Comparison of ENCODE assay signal across 19 mouse cellular contexts in the genomic region with DNA sequence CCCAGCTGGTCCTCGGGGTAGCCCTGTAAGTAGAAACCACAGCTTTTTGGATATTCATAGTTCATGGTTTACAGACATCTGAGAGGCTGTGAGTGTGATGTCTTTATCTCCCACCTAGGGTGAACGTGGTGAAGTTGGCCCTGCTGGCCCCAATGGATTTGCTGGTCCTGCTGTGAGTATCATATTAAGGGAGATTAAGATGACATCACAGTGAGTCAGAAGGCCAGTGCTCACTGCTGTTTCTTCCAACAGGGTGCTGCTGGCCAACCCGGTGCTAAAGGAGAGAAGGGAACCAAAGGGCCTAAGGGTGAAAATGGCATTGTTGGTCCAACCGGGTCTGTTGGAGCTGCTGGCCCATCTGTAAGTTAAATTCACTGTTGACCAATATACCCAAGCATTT. TPM values are rescaled to one million over a fixed set of nuclear protein-coding genes. Genes with fewer than 3 reads are reported as not detected.
DNase-seq lines count a peak whose midpoint lies in the region; ATAC-seq and TF ChIP-seq lines count a peak whose summit lies in the region.
"Had no signal": no experiment of that assay in that cellular context is flagged by ENCODE, and none has a peak within 500 bp of the region (broad histone marks: within the 10 kb centered on the region; RNA-seq: fewer than 3 reads in every experiment).

No protein-coding gene starts in this region.

- H3K9me3 ChIP-seq in forebrain, embryonic 13.5 days (replicated peaks): no peaks in the 10 kb centered on the region
- H3K9me3 ChIP-seq: forebrain, embryonic 15.5 days; heart, embryonic 15.5 days; hindbrain, embryonic 13.5 days; intestine, embryonic 15.5 days had no signal

- peak; percentile 52 for DNase-seq in adrenal gland, adult 2 months
- no peak for DNase-seq in adrenal gland, postnatal 14 days
- peak; percentile 81 for DNase-seq in heart, adult 11 months
- no peak for DNase-seq in heart, adult 8-10 months (ENCODE audit: low spot score)
- DNase-seq: adrenal gland, postnatal 10 days; cerebellum, adult 2 months; cerebellum, postnatal 10 days; gastrocnemius, postnatal 25 days; heart, postnatal 14 days; kidney, adult 2 months had no signal

- H3ac ChIP-seq in C2C12 (ENCODE audit: control insufficient read depth, insufficient read length, low read depth) (no peak overlapping the region), myocyte (ENCODE audit: control insufficient read depth, insufficient read length) (no peak overlapping the region)

- H3K79me2 ChIP-seq in C2C12 (ENCODE audit: control insufficient read depth, insufficient read depth): no peaks in the 10 kb centered on the region
- peaks cover 5% of the 10 kb centered on the region for H3K79me2 ChIP-seq in myocyte (ENCODE audit: control insufficient read depth, insufficient read depth)

- TF ChIP-seq CTCF in C2C12 (IDR thresholded peaks at IDR 0.05; ENCODE audit: control insufficient read depth, insufficient read depth, insufficient read length): no peak

- TF ChIP-seq POLR2A in myocyte (IDR thresholded peaks at IDR 0.05; ENCODE audit: insufficient read length, low read depth): no peak

- peak overlapping the region; percentile 45 for H3K4me2 ChIP-seq in myocyte (ENCODE audit: low read depth)
- no peak overlapping the region for H3K4me2 ChIP-seq in forebrain, embryonic 13.5 days
- H3K4me2 ChIP-seq: forebrain, embryonic 15.5 days; heart, embryonic 11.5 days; heart, embryonic 15.5 days; hindbrain, embryonic 13.5 days; intestine, embryonic 15.5 days had no signal

- no peaks in the 10 kb centered on the region for H3K4me1 ChIP-seq in forebrain, embryonic 13.5 days
- H3K4me1 ChIP-seq: heart, embryonic 15.5 days; intestine, embryonic 15.5 days had no signal

- H3K27me3 ChIP-seq in C2C12 (ENCODE audit: control insufficient read depth, insufficient read depth, insufficient read length): no peaks in the 10 kb centered on the region
- no peaks in the 10 kb centered on the region for H3K27me3 ChIP-seq in myocyte (ENCODE audit: control insufficient read depth, insufficient read depth, insufficient read length)
- no peaks in the 10 kb centered on the region for H3K27me3 ChIP-seq in forebrain, embryonic 13.5 days
- H3K27me3 ChIP-seq: forebrain, embryonic 15.5 days; heart, embryonic 15.5 days; hindbrain, embryonic 13.5 days; intestine, embryonic 15.5 days had no signal

- H3K36me3 ChIP-seq in C2C12 (ENCODE audit: control insufficient read depth, insufficient read depth) (peaks cover 100% of the 10 kb centered on the region), myocyte (ENCODE audit: control insufficient read depth, insufficient read depth) (peaks cover 86% of the 10 kb centered on the region)
- no peaks in the 10 kb centered on the region for H3K36me3 ChIP-seq in forebrain, embryonic 13.5 days (ENCODE audit: poor library complexity, severe bottlenecking)
- H3K36me3 ChIP-seq: forebrain, embryonic 15.5 days; hindbrain, embryonic 13.5 days had no signal

- H3K79me3 ChIP-seq in C2C12 (ENCODE audit: low read depth): no peaks in the 10 kb centered on the region

- WGBS in forebrain, embryonic 13.5 days: 86% methylated on average over 4 of the region's 4 CpGs

- ATAC-seq in forebrain, embryonic 13.5 days: no peak
- ATAC-seq: forebrain, embryonic 15.5 days; intestine, embryonic 15.5 days had no signal

- H3K27ac ChIP-seq in forebrain, embryonic 13.5 days: no peak overlapping the region
- H3K27ac ChIP-seq: forebrain, embryonic 15.5 days; heart, embryonic 15.5 days; hindbrain, embryonic 13.5 days; intestine, embryonic 15.5 days had no signal

- H3K4me3 ChIP-seq in C2C12 (ENCODE audit: insufficient read depth, poor library complexity, severe bottlenecking): no peak overlapping the region
- no peak overlapping the region for H3K4me3 ChIP-seq in myocyte
- H3K4me3 ChIP-seq in forebrain, embryonic 13.5 days: no peak overlapping the region
- H3K4me3 ChIP-seq: forebrain, embryonic 15.5 days; heart, embryonic 15.5 days; hindbrain, embryonic 13.5 days; intestine, embryonic 15.5 days had no signal

- H3K9ac ChIP-seq in forebrain, embryonic 13.5 days: no peak overlapping the region
- H3K9ac ChIP-seq: forebrain, embryonic 15.5 days; heart, embryonic 15.5 days; hindbrain, embryonic 13.5 days; intestine, embryonic 15.5 days had no signal

TF ChIP-seq in C2C12, 6 proteins besides CTCF, POLR2A, EP300 and RAD21:
- TF ChIP-seq MYOG (IDR thresholded peaks at IDR 0.05; ENCODE audit: control insufficient read depth, extremely low read depth, insufficient read length) (no peak), FOSL1 (IDR thresholded peaks at IDR 0.05; ENCODE audit: insufficient read depth, low read length, poor library complexity, severe bottlenecking) (peak; percentile 32), MYOD1 (IDR thresholded peaks at IDR 0.05; ENCODE audit: control insufficient read depth, insufficient read length, low read depth) (peak; percentile 25)

TF ChIP-seq in myocyte, 11 proteins besides CTCF, POLR2A, EP300 and RAD21:
- TF ChIP-seq CEBPB (IDR thresholded peaks at IDR 0.05; ENCODE audit: insufficient read depth, poor library complexity, severe bottlenecking) (no peak), USF1 (IDR thresholded peaks at IDR 0.05; ENCODE audit: low read depth) (no peak), MYOG (IDR thresholded peaks at IDR 0.05; ENCODE audit: control insufficient read depth in 1 of 3, insufficient read depth in 1 of 3, insufficient read length in 2 of 3, low read depth in 2 of 3) (no peak), MYOD1 (IDR thresholded peaks at IDR 0.05; ENCODE audit: control insufficient read depth in 1 of 3, insufficient read length in 2 of 3, low read depth in 2 of 3) (no peak), TCF12 (IDR thresholded peaks at IDR 0.05; ENCODE audit: insufficient read depth, poor library complexity, severe bottlenecking) (no peak), POLR2AphosphoS2 (IDR thresholded peaks at IDR 0.05; ENCODE audit: insufficient read length, low read depth) (no peak), MAX (IDR thresholded peaks at IDR 0.05; ENCODE audit: low read depth) (no peak), E2F4 (IDR thresholded peaks at IDR 0.05; ENCODE audit: insufficient read depth) (no peak), TCF3 (IDR thresholded peaks at IDR 0.05; ENCODE audit: insufficient read length, low read depth) (no peak)

RNA-seq across cellular contexts. Expression of a gene that starts 26.4 kb away (rescaled TPM):
- total RNA-seq in adrenal gland, adult 2 months (2021): 100 to 1,000 TPM in 1 of 2 experiments, 10 to 100 TPM in 1; 56.3 to 121 TPM
- 41.9 and 43.7 TPM in 2 replicates for polyA plus RNA-seq in adrenal gland, adult 2 months (2012; rRNA removed)
- 287 and 366 TPM in 2 replicates for total RNA-seq in adrenal gland, postnatal 14 days (2021)
- 10 to 100 TPM; 37.7 to 60.4 (median 58.0) TPM for total RNA-seq in heart, adult 8-10 months (2022)
- polyA plus RNA-seq in C2C12 (2012; fragmentation: generic; extraction: Trizol): 144 TPM
- 627 TPM for polyA plus RNA-seq in myocyte (2012; fragmentation: generic; extraction: Trizol)
- 29.8 and 31.4 TPM in 2 replicates for polyA plus RNA-seq in forebrain, embryonic 13.5 days (2015; fragmentation: Nextera tagmentation; extraction: Ambion mirVana)
- total RNA-seq: granulocyte monocyte progenitor cell, adult 5-6 weeks had no signal

Comparison
In these comparisons a context has a peak if more than half of its experiments do, and no peak if none do; other contexts are left out.
1. DNase-seq: peak in adrenal gland, adult 2 months (single experiment) and heart, adult 11 months (single experiment); none in adrenal gland, postnatal 14 days (single experiment) and heart, adult 8-10 months (single experiment).